Mouse (Mus musculus) neural tube, postnatal 0 days (tissue): ENCODE measurements around the gene Serinc5. TPM values are rescaled to one million over a fixed set of nuclear protein-coding genes. Genes with fewer than 3 reads are reported as not detected.

Experiments used
- polyA plus RNA-seq: library from polyadenylated mRNA; unstranded; fragments of >200 nt; fragmentation: Nextera tagmentation; extraction: Ambion mirVana; gene quantifications from 2 replicates; pipeline ENCODE4 v1.2.1, GENCODE M21; 2015

Serinc5 gene
- 13.4 and 13.8 TPM in 2 replicates for polyA plus RNA-seq

GRCm38 (mm10) chr13:92610311-92611221 is at the start of gene Serinc5:
Serinc5 (plus strand) TSS chr13:92611091.

GRCm38 (mm10) chr13:92576072-92576471 is 34.8 kb upstream of the Serinc5 start, which contains the start of gene Spz1:
Spz1 (minus strand) TSS chr13:92576172.

Other genes starting within 250 kb of the Serinc5 start
- gene Ankrd34b, start 185.2 kb upstream of the Serinc5 start, polyA plus RNA-seq: 6.9 and 8.3 TPM in 2 replicates
- 0.25 and 0.43 TPM in 2 replicates for gene Fam151b, start 127.1 kb upstream of the Serinc5 start, polyA plus RNA-seq
- gene Zfyve16, start 80.2 kb upstream of the Serinc5 start, polyA plus RNA-seq: 6.6 and 7.6 TPM in 2 replicates
- not detected in 2 replicates for gene Spz1, start 34.9 kb upstream of the Serinc5 start, polyA plus RNA-seq
- 1.1 and 1.2 TPM in 2 replicates for gene Thbs4, start 183.7 kb downstream of the Serinc5 start, polyA plus RNA-seq
- gene Mtx3, start 233.7 kb downstream of the Serinc5 start, polyA plus RNA-seq: 3.8 and 5.9 TPM in 2 replicates